ENCODE assay signal across 17 mouse cellular contexts in genomic region chr13:45213116-45213834, GRCm38 (mm10).
DNase-seq lines count a peak whose midpoint lies in the region; ATAC-seq and TF ChIP-seq lines count a peak whose summit lies in the region.
"Had no signal": no experiment of that assay in that cellular context is flagged by ENCODE, and none has a peak within 500 bp of the region (broad histone marks: within the 10 kb centered on the region; RNA-seq: fewer than 3 reads in every experiment).

No protein-coding gene starts in this region.

- no peak overlapping the region for H3K9ac ChIP-seq in forebrain, embryonic 14.5 days (ENCODE audit: low read length)
- no peak overlapping the region for H3K9ac ChIP-seq in forebrain, embryonic 11.5 days (ENCODE audit: low read length)
- H3K9ac ChIP-seq in intestine, embryonic 15.5 days: no peak overlapping the region
- no peak overlapping the region for H3K9ac ChIP-seq in intestine, postnatal 0 days (ENCODE audit: low read depth, low read length)
- H3K9ac ChIP-seq: hindbrain, embryonic 12.5 days; limb, embryonic 13.5 days; midbrain, embryonic 12.5 days had no signal

- H3K4me2 ChIP-seq in forebrain, embryonic 14.5 days (ENCODE audit: low read length): no peak overlapping the region
- H3K4me2 ChIP-seq in forebrain, embryonic 11.5 days (ENCODE audit: low read depth, low read length, severe bottlenecking): no peak overlapping the region
- H3K4me2 ChIP-seq in intestine, embryonic 15.5 days (replicated peaks): no peak overlapping the region
- no peak overlapping the region for H3K4me2 ChIP-seq in intestine, postnatal 0 days (replicated peaks; ENCODE audit: low read depth)
- H3K4me2 ChIP-seq: hindbrain, embryonic 12.5 days; limb, embryonic 13.5 days; midbrain, embryonic 12.5 days had no signal

- DNase-seq in forebrain, embryonic 14.5 days (ENCODE audit: low spot score): peak; percentile 65
- no peak for DNase-seq in forebrain, embryonic 11.5 days (ENCODE audit: low spot score)
- DNase-seq in cerebellum, postnatal 14 days: peak; percentile 55 to 61
- no peak for DNase-seq in limb, embryonic 10.5 days (ENCODE audit: low spot score)
- no peak for DNase-seq in lung, postnatal 25 days (ENCODE audit: low spot score)
- DNase-seq: heart, adult 2 months; kidney, adult 18-20 months; kidney, postnatal 4 days; lung, postnatal 4 days; thymus, postnatal 36 days had no signal

- H3K27ac ChIP-seq in forebrain, embryonic 14.5 days (ENCODE audit: low read depth, low read length): no peak overlapping the region
- no peak overlapping the region for H3K27ac ChIP-seq in forebrain, embryonic 11.5 days (ENCODE audit: low read depth, low read length)
- no peak overlapping the region for H3K27ac ChIP-seq in intestine, embryonic 15.5 days
- H3K27ac ChIP-seq in intestine, postnatal 0 days (ENCODE audit: low read depth, low read length): no peak overlapping the region
- 0 out of 2 replicates have a peak overlapping the region, but pooled peaks have one; percentile 46 for H3K27ac ChIP-seq in limb, embryonic 10.5 days
- H3K27ac ChIP-seq: heart, adult 2 months; hindbrain, embryonic 12.5 days; left cerebral cortex, adult 2 months; limb, embryonic 13.5 days; midbrain, embryonic 12.5 days had no signal

- ATAC-seq in forebrain, embryonic 14.5 days: 0 out of 2 replicates have a peak, but pooled peaks have one; percentile 48
- ATAC-seq in forebrain, embryonic 11.5 days (replicated peaks; ENCODE audit: low FRiP score): no peak
- peak; percentile 32; the same call in 1 of the 2 replicates for ATAC-seq in intestine, embryonic 15.5 days
- no peak for ATAC-seq in intestine, postnatal 0 days

- TF ChIP-seq CTCF in intestine, postnatal 0 days (IDR thresholded peaks at IDR 0.05; ENCODE audit: low read depth): no peak

- 43% methylated on average over 5 of the region's 5 CpGs for WGBS in forebrain, embryonic 14.5 days
- WGBS in forebrain, embryonic 11.5 days: 69% methylated on average over 5 of the region's 5 CpGs
- 31% methylated on average over 5 of the region's 5 CpGs for WGBS in intestine, embryonic 15.5 days
- 31% methylated on average over 5 of the region's 5 CpGs for WGBS in intestine, postnatal 0 days
- WGBS in limb, embryonic 10.5 days: 24% methylated on average over 5 of the region's 5 CpGs

- peaks cover 5% of the 10 kb centered on the region; the same call in 1 of the 2 replicates for H3K4me1 ChIP-seq in forebrain, embryonic 14.5 days (ENCODE audit: control insufficient read depth, insufficient read depth, low read length)
- no peaks in the 10 kb centered on the region for H3K4me1 ChIP-seq in forebrain, embryonic 11.5 days (replicated peaks; ENCODE audit: control insufficient read depth, insufficient read depth, low read length)
- H3K4me1 ChIP-seq in intestine, embryonic 15.5 days (replicated peaks): 0 out of 2 replicates have a peak, but pooled peaks cover 2% of the 10 kb centered on the region
- H3K4me1 ChIP-seq in intestine, postnatal 0 days (replicated peaks; ENCODE audit: control insufficient read depth, insufficient read depth, low read length): peaks cover 6% of the 10 kb centered on the region; the same call in 1 of the 2 replicates
- H3K4me1 ChIP-seq in limb, embryonic 10.5 days: peaks cover 30% of the 10 kb centered on the region

- H3K27me3 ChIP-seq in forebrain, embryonic 14.5 days (replicated peaks; ENCODE audit: control insufficient read depth, insufficient read depth, low read length): no peaks in the 10 kb centered on the region
- no peaks in the 10 kb centered on the region for H3K27me3 ChIP-seq in forebrain, embryonic 11.5 days (ENCODE audit: control insufficient read depth, insufficient read depth, low read length)
- H3K27me3 ChIP-seq in intestine, embryonic 15.5 days (replicated peaks): no peaks in the 10 kb centered on the region
- H3K27me3 ChIP-seq in intestine, postnatal 0 days (replicated peaks; ENCODE audit: control insufficient read depth, insufficient read depth, low read length): no peaks in the 10 kb centered on the region
- no peaks in the 10 kb centered on the region for H3K27me3 ChIP-seq in limb, embryonic 10.5 days (ENCODE audit: low read depth, poor library complexity, severe bottlenecking)
- H3K27me3 ChIP-seq: CH12.LX; hindbrain, embryonic 12.5 days; limb, embryonic 13.5 days; midbrain, embryonic 12.5 days had no signal

- H3K36me3 ChIP-seq in forebrain, embryonic 14.5 days (ENCODE audit: control insufficient read depth, insufficient read depth, low read length): no peaks in the 10 kb centered on the region
- no peaks in the 10 kb centered on the region for H3K36me3 ChIP-seq in forebrain, embryonic 11.5 days (ENCODE audit: control insufficient read depth, insufficient read depth, low read length)
- H3K36me3 ChIP-seq in intestine, embryonic 15.5 days: no peaks in the 10 kb centered on the region
- H3K36me3 ChIP-seq in intestine, postnatal 0 days (ENCODE audit: control insufficient read depth, insufficient read depth): no peaks in the 10 kb centered on the region
- no peaks in the 10 kb centered on the region for H3K36me3 ChIP-seq in limb, embryonic 10.5 days
- H3K36me3 ChIP-seq: hindbrain, embryonic 12.5 days; limb, embryonic 13.5 days; midbrain, embryonic 12.5 days had no signal

- no peaks in the 10 kb centered on the region for H3K9me3 ChIP-seq in forebrain, embryonic 14.5 days (replicated peaks; ENCODE audit: control insufficient read depth, low read length)
- H3K9me3 ChIP-seq in forebrain, embryonic 11.5 days (ENCODE audit: control insufficient read depth, low read length): no peaks in the 10 kb centered on the region; the same call in 1 of the 2 replicates
- H3K9me3 ChIP-seq in intestine, embryonic 15.5 days: no peaks in the 10 kb centered on the region
- no peaks in the 10 kb centered on the region for H3K9me3 ChIP-seq in intestine, postnatal 0 days (ENCODE audit: control insufficient read depth)
- no peaks in the 10 kb centered on the region; the same call in 1 of the 2 replicates for H3K9me3 ChIP-seq in limb, embryonic 10.5 days (replicated peaks)
- H3K9me3 ChIP-seq: hindbrain, embryonic 12.5 days; limb, embryonic 13.5 days; midbrain, embryonic 12.5 days had no signal

- no peak overlapping the region for H3K4me3 ChIP-seq in forebrain, embryonic 14.5 days (ENCODE audit: low read depth, low read length)
- H3K4me3 ChIP-seq in forebrain, embryonic 11.5 days (ENCODE audit: low read depth, low read length): no peak overlapping the region
- H3K4me3 ChIP-seq in intestine, embryonic 15.5 days (replicated peaks): no peak overlapping the region
- H3K4me3 ChIP-seq in intestine, postnatal 0 days (ENCODE audit: low read depth, low read length): no peak overlapping the region
- H3K4me3 ChIP-seq in limb, embryonic 10.5 days: no peak overlapping the region
- H3K4me3 ChIP-seq: heart, adult 2 months; hindbrain, embryonic 12.5 days; left cerebral cortex, adult 2 months; limb, embryonic 13.5 days; midbrain, embryonic 12.5 days had no signal

Comparison
In these comparisons a context has a peak if more than half of its experiments do, and no peak if none do; other contexts are left out.
1. ATAC-seq: peak in forebrain, embryonic 14.5 days (single experiment) and intestine, embryonic 15.5 days (single experiment); none in forebrain, embryonic 11.5 days (single experiment) and intestine, postnatal 0 days (single experiment).
2. DNase-seq: peak in forebrain, embryonic 14.5 days (single experiment) and cerebellum, postnatal 14 days (2 of 2); none in forebrain, embryonic 11.5 days (single experiment), limb, embryonic 10.5 days (single experiment) and lung, postnatal 25 days (single experiment).